Mouse (Mus musculus): ENCODE data around the gene Yipf3.
A peak's percentile ranks its signal among the peaks of the same experiment; 100 is the strongest.

The Yipf3 gene

DNA sequence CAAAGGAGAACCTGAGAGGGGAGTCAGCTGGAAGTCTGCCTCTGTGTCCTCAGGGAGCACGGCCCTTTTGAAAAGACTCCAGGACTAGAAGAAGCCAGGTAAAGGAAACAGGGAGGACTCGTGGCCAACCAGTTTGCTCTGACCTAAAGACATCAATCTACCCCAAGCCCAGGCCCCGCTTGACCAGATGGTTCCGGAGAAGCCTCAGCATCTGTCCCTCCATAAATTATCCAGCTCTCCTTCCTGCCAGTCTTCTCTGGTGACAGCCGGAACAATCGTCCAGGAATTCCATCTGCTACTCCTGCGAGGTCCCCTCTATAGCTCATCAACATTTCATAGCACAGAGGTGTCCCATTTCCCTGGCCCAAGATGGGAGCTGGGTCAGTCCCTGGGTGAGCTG, 36.8 kb downstream of the Yipf3 start:
- no peak for DNase-seq (ENCODE audit: low spot score in 2 of 2)

- DNase-seq (ENCODE audit: low spot score in 2 of 2), result no peak
Observed at GRCm38 (mm10) chr17:46285407-46285806, 37.5 kb downstream of the Yipf3 start.

DNA sequence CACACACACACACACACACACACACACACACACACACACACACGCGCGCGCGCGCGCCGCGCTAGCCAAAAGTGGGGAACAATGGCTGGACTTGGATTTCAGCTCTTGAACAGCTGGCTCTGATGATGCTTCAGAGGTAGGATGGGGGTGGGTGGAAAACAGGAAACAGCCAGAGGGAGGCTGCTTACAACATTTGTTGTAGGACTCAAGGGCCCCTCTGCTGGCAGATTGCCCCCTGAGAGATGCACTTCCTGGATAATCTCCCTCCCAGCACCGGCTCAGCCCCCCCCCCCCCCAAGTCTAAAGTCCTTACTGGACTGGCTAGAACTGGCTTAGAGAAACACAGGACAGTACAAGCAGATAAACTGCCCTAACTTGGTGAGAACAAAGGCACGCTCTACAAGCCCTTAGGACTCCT, 39.8 kb downstream of the Yipf3 start:
- no peak for DNase-seq (ENCODE audit: low spot score in 2 of 2)

DNA sequence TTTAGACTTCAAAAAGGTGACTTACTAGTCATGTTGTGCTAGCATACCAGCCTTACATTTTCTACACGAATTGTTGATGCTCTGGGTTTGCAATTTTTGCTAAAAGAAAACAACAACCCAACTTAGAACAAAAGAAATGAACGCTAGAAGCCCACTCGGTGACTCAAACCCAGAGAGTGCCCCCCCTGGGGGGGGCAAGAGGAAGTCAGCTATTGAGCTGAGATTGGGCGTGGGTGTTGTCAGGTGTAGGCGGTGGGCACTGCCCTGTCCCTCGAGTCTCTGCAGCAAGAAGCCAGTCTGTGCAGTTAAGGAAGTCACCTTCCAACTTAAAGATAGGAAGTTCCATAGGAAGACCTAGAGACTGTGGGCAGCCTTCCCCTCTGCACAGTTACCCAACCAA, 48.7 kb downstream of the Yipf3 start:
- DNase-seq (ENCODE audit: low spot score in 2 of 2), result no peak

- DNase-seq (ENCODE audit: low spot score in 2 of 2), result no peak
Observed at GRCm38 (mm10) chr17:46297028-46297363, 49.1 kb downstream of the Yipf3 start.

DNA sequence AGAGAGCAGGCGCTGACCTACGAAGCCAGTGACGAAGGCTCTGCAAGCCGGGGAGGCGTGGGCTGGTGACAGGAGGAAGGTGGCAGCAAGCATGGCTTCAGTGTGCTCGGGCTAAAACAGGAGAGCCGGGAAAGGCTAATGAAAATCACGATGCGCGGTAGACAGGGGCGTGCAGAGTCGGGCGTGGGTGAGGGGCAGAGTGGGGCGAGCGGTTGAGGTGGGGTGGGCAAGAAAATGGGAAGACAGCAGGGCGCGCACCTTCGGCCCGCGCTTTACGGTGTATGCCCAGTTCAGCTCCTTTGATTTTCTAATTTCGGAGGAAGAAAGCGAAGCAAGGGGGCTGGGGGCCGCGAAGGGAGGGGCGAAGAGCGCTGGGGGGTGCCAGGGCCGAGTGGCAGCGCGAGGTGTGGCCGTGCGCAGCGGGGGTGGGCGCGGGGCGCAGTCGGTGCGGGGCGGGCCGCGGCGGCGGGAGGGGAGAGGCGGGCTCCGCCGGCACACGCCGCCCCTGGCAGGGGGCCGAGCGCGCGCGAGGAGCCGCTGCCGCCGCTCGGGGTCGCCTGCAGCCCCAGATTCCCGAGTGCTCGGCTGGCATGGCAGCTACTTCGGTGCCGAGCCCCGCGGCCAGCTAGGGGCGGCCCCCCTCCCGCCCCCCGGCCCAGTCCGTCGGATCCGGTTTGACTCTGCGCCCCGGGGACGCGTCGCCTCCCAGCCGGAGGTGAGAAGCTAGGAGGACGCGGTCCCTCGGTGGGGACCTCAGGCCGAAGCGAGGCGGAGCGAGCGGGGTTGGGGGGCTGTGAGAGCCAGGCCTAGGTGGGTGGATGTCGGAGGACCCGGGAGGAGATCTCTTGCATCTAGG, 49.7 kb downstream of the Yipf3 start, which contains the start of gene Dlk2:
Gene Dlk2, plus strand, starts transcription at position 58 of the 856 bp plus-strand sequence.
- peak in 1 of 2 experiments; percentile 51 for DNase-seq (ENCODE audit: low spot score in 2 of 2)

GRCm38 (mm10) chr17:46298220-46298913, 50.5 kb downstream of the Yipf3 start:
- peak; percentile 73 to 84 for DNase-seq (ENCODE audit: low spot score in 2 of 2)

DNA sequence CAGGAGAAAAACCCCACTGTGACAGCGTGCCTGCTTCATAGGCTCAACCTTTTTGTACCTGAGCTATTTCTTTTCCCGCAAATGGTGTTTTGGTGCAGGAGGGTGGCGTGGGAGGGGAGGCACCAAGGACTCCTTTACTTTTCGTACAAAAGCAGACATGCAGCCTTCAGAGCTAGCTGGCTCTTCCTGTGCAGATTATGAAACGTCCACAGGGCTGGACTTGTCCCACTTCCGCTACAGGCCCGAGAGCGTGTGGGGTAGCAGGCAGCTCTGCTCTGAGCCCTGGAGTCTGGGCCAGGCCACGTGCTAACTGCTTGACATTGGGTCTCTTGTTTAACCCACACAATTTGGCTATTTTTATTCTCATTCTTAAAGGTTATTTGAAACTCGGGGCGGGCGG, 54.0 kb downstream of the Yipf3 start:
- DNase-seq (ENCODE audit: low spot score in 2 of 2), result no peak
